Mouse (Mus musculus) embryo, embryonic 11 days (tissue): ENCODE data around the gene Uqcr10.
"Not testable (repeated sequence)": the region's sequence is repeated elsewhere in the genome, so short reads cannot be mapped to it uniquely, and the experiment has no call there.

Experiments used
- DNase-seq: peaks from one replicate; pipeline ENCODE4 v3.0.0-alpha.2; 2015

The Uqcr10 gene

DNA sequence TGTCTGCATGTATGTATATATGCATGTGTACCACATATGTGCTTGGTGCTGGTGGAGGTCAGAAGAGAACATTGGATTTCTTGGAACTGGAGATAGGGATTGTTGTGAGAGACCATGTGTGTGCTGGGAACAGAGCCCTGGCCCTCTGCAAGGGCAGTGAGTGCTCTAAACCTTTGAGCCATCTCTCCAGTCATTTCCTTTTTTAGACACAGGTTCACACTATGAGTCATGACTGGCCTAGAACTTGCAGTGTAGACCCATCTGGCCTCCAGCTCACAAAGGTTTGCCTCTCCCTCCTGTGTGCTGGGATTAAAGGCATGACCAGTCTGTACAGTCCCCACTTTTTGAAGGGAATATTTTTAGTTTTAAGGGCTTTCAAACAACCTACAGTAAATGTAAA is 8.7 kb upstream of the Uqcr10 start:
- no peak for DNase-seq

DNA sequence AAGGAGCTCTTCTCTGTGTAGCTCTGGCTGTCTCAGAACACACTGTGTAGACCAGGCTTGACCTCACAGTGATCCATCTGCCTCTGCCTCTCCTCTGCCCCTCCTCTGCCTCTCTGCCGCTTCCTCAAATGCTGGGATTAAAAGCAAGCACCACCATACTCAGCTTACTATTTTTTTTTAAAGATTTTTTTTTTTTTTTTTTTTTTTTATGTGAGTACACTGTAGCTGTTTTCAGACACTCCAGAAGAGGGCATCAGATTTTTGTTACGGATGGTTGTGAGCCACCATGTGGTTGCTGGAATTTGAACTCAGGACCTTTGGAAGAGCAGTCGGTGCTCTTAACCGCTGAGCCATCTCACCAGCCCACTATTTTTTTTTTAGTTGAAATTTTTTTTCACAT is 6.0 kb upstream of the Uqcr10 start:
- not testable (repeated sequence) for DNase-seq

DNA sequence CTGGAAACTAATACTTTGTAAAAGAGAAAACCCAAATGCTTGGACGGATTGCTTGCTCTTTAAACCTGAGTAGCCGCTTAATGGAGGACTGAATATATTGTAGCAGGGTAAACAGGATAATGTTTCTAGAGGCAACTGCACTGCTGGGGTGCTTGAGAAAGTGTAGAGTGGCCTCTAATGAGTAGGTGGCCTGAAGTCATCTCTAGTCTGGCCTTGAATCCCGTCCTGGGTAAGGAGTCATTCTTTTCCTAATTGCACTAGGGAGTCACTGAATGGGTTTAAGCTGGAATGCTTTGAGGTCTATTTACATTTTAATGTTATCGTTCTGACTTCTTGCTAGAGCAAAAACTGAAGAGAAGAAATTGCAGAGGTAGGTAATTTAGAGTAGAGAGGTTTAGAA is 1.0 kb upstream of the Uqcr10 start:
- DNase-seq: no peak

DNA sequence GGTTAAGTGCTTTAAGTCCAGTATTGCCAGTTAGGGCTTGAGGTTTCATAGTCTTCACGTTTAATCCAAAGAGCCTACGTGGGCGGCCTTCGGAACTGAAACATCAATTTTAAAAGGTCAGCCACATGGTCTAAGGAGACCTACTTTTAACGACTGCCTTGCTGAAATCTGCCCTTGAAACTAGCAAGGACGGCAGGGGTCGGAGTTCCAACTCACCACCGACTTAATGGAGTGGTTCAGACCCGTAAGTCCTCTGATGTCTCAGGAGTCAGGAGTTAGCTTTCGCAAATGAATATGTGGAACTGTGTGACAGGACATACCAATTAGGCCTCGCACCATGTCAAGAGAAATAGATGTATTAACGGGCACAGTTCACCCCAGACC is 462 bp downstream of the Uqcr10 start:
- DNase-seq: no peak

DNA sequence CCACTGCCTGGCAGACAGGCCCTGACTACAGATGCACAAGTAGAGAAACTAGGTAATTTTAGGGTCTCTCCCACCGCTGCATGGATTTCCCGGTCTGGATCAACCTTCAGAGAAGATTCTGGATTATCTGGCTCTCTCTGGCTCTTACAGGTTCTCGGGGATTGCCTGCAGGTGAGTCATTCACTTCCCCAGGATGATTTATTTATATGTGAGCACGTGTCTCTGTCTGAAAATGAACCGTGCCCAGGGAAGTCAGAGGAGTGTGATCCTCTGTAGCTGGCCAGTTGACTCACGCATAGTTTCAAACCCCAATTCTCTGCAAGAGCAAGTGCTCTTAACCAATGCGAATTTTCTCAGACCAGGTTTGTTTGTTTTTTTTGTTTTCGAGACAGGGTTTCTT is 3.4 kb downstream of the Uqcr10 start:
- DNase-seq: no peak

DNA sequence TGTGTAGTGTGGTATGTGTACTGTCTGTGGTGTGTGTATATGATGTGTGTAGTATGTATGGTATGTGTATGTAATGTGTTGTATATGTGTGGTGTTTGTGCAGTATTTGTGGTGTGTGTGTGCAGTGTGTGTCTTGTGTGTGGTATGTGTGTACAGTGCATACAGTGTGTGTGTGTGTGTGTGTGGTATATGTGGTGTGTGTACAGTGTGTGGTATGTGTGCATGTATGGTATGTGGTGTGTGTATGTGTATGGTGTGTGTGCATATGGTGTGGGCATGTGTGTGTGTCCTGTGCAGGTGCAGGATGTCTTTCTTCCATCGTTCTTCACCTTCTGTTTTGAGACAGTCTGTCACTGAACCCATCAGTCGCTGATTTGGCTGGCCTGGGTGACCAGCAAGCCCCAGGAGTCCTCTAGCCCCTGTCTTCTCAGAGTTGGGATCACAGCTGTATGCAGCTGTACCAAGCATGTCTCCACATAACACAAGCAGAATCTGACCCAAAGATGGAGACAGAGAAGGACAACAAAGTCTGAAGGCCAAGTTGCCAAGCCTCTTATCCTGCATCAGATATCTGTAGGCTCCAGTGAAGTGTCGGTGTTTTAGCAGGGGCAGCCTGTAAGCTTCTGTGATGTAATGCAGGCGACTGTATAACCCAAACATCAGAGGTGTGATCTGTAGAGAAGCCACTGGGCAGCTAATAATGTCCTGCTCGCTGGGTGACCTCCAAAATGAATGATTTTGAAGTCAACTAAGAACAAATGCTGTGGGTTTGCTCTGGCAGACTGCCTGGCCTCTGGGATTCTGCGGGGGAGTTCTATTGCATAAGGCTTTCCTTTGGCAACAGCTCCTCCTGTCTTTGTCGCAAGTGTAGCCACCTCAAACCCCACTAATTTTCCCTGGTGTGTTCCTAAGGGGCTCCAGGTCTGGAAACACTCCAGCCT is 6.8 kb downstream of the Uqcr10 start:
- no peak for DNase-seq

DNA sequence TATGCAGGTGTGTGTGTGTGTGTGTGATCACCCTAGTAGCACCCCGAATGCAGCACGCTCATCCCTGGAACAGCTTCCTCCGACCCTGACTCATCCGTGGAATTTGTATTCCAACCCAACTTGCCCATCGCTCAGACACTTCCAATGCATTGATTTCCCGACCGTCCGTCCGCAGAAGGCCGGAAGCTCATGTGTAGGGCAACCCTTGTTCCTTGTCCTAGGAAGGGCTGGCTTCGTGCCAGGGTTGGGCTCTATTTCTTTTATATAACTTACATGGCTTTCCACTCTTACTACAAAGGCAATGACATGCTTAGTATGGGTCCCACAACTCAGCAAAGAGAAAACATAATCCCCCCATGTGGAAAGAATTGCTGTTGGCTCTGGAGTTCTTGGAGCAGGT is 12.0 kb downstream of the Uqcr10 start:
- no peak for DNase-seq

DNA sequence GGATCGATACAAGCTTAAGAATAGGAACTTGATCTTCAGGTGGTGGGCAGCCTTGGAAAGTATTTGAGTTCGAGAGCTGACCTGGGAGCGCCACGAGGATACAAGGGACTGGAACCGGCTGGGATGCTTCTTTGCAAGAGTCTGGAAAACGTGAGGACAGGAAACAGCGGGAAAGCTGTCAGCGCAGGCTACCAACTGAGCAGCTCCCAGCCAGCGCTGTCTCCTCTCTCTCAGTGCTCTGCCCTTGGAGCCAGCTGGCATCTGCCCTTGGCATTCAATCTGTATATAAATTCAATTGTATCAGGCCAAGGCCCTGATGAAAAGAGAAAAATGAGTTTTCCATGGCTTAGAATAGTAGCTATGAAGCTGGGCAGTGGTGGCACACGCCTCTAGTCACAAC is 12.9 kb downstream of the Uqcr10 start:
- no peak for DNase-seq

DNA sequence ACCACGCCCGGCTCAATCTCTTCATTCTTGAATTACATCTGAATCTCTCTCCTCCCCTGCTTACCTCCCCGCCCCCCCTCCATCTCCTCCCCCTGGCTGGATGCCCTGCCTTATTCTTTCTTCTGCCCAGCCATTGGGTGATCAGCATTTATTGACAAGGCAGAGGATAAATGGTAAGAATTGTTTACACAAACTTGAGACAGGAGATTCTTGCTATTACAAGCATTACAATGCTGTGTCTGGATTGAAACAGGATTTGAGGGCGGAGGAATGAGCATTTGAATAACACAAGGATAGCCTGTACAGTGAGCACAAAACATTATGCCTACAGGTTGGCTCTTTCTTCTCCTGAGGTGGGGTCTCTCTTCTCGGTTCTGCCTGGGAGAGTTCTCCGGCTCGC is 13.8 kb downstream of the Uqcr10 start:
- no peak for DNase-seq

DNA sequence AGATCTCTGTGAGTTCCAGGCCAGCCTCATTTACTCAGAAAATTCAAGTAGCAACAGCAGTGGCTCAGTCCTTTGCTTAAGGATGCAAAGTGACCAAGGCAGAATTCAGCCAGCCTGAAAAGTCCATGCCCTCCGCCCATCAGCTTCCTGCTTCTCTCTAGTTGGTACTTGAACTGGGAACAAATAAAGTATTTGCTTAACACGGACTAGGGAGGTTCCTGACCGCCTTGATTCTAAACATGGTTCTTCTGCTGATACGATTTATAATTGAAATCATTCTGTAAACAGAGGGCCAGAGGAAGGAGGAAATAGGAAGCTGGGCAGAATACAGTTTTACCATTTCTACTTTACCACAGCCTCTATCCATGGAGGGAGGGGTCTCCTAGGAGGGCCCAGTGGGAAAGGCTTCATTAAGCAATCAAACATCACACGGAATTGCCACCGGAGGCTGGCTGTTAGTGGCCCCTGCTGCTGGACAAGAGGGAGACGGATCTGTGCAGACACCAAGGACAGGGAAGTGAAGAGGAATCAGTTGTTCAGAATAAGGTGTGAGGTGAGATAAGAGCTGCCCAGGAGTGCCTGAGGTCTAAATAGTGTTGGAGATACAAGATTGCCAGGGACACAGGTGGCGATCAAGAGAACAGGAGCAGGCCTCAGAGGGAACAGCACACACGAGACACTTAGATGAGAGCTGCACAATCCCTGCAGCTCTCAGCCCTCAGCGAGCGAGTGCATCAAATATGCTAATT is 15.3 kb downstream of the Uqcr10 start:
- DNase-seq: no peak

DNA sequence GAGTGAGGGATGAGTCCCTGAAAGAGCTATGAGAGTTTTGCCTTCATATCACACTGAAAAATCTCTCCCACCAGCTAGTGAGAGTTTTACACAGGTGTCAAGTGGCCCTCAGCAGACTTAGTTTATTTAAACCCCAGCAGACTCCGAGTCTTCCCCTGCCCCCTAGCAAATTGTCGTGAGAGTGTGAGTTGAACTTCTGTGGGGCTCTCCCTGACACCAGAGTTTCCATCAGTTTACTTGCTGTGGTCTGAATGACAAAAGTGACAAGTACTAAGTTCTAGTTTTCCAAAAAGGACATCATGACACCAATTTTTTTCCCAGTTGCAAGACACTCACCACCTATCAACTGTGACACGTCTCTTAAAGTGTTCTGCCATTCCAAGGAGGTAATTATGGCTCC is 16.3 kb downstream of the Uqcr10 start:
- no peak for DNase-seq

DNA sequence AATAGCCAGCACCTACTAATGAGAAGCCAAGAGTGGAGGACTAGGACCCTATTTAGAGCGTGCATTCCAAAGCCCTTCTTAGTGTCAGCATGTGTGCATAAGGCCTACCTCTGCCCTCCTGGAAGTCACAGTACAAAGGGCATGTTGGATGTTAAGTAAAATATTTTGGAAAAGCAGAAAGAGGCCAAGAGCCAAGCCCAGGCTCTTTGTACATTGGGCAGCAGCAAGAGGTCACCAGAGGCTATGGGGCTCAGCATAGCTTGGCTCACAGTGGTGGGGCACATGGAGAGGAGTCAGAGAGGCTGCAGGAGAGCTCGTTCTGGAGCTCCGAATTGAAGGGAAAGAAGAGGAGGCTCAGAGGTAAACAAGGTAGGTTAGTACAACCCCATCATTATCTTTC is 17.1 kb downstream of the Uqcr10 start:
- DNase-seq: no peak

DNA sequence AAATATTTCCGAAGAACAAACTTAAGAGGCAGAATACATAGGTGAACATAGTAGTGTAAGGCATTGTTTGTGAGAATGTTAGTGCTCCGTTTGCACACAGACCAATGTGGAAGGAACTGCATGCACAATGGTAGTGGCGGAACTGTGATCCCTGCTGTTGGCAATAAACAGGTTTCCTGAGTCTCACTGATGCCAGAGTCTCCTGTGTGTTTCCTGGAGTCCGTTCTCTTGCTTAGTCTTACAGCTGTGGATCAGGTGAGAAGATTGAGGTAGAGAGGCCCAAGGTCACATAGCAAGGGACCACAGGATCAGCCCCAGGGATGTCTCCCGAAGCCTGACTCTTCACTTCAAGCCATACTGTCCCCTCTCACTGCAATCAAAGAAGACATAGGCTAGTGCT is 18.6 kb downstream of the Uqcr10 start:
- no peak for DNase-seq

DNA sequence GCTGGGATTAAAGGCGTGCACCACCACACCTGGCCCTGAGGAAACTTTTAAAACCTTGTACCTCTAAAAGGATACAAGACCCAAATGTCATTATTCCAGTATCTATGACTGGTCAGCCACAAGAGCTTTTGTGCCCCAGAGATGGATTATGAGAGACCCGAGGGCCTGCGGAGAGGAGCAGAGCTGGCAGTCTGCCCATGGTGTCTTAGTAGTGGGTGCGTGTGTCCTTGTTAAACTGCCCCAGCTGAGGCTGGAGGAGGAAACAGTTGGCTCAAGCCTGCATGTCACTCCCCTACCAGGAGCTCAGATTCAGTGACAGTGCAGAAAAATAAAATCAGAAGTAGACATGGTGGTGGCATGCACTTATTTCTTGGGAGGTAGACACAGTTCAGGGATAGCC is 19.1 kb downstream of the Uqcr10 start:
- no peak for DNase-seq

DNA sequence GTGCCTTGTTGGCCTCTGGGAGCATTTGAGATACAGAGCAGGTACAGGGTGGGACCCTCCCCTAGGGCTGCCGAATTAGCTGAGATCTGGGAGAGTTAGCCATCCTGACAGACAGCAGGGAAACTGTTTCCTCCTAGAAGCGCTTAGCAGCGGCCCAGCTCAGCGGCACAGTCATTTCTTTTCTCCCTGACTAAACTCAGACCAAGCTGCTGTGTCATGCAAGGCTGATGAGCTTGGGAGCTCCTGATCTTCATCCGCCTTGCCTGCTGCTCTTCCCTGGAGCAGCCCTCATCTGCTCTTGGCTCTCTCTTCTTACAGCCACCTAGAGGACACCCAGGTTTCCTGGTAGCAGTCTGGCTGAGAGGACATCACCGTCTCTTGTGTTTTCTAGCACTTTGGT is 20.0 kb downstream of the Uqcr10 start:
- no peak for DNase-seq

DNA sequence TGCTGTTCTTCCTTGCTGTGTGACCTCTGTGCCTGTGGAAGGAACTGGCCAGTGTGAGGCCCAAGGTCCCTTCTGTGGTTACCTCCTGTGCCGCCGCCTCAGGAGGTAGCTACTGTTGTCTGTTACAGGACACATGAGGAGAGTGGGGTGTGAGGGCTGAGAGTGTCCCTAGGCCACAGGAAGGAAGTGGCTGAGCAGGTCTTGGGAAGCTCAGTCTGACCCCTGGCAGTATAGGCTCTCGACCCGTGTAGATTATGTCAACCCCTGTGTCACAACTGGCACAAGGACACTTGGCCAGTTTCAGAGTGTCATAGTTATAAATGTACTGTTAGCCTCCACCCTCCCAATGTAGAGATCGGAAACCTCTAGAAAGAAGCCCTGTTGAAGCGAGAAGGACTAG is 20.6 kb downstream of the Uqcr10 start:
- no peak for DNase-seq

DNA sequence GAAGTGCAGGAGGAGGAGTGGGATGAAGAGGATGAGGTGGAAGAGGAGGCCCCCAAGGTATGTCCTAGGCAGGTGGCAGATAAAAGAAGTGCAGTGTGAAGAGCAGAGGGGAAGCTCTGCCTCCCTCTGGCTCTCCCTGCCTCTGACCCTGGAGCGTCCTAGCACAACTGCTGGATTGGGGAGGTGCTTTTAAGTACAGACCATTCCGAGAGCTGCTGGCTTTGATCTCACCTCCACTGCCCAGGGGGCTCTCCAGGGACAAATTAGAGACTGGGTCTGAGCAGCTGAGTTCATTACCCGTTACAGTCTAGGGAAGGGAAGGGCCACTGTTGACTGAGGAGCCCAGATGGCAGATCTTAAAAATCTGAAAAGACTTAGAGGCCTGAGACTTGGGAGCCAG is 24.0 kb downstream of the Uqcr10 start:
- no peak for DNase-seq

DNA sequence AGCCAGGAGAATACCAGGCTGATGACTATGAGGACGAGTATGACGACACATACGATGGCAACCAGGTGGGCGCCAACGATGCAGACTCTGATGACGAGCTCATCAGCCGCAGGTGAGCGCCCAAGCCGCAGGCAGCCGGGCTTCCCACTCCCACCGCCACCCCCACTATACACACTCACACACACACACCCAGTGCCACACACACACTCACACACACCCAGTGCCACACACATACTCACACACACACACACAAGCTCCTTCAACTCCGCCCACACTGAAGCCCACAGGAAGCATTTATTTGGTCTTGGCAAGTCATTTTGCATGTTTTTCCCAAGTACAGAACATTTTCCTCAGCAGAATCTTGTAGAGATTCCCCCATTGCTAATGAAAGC is 24.7 kb downstream of the Uqcr10 start:
- no peak for DNase-seq

DNA sequence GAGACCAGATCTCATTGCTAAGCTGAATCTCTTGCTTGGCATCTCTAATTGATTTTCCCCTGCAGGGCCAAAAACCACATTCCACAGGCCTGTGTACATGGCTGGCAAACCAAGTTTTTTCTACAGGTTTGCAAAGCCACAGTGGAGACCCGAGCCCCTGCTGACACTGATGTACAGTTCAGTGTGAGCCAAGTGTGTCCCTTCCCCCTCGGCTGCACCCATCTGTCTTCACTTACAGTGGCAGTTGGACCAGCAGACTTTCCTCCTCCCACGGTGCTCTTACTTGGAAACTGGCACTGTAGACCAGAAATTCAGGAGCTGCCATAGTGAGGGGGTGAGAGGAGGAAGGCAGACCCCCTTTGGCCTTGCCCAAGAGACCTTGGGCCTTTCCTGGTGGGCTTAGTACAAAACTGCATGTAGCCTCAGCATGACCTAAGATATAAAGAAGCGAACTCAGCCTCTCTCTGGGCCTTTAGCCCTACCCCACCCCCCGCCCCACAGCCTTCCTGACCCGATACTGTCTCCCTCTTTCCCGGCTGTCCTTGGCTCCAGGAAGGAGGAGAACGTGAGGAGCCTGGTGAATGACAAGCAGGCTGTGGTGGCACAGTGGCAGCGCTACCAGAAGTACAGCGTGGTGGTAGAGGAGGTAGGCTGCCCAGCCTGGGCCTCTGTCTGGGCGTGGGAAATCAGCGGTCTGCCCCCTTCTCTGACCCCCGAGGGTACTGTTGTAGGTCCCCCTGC is 25.3 kb downstream of the Uqcr10 start:
- DNase-seq: peak; percentile 14

DNA sequence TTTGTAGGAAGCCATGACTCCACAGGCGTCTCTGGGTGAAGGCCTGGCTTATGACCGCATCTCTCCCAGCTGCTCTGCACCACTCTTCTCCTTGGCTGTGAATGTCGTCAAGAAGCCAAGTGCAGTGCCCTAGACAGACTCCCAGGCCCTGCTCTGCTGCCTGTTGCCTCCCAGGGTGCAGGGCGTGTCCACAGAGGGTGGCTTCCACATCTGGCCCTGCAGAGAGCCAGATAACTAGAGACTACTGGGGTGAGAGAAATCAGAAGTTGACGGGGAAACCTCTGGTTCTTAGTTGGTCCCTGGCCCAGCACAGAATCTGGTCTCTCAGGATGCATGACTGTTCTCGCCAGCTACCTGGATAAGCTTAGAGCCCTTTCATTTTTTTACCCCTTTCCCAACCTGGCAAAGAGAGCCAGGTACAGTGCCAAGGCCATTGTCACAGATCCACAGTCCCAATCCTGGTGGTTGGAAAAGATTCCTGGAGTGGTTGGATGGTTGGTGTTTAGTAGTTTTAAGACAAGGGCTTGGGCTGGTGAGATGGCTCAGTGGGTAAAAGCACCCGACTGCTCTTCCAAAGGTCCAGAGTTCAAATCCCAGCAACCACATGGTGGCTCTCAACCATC is 26.8 kb downstream of the Uqcr10 start:
- DNase-seq: no peak

DNA sequence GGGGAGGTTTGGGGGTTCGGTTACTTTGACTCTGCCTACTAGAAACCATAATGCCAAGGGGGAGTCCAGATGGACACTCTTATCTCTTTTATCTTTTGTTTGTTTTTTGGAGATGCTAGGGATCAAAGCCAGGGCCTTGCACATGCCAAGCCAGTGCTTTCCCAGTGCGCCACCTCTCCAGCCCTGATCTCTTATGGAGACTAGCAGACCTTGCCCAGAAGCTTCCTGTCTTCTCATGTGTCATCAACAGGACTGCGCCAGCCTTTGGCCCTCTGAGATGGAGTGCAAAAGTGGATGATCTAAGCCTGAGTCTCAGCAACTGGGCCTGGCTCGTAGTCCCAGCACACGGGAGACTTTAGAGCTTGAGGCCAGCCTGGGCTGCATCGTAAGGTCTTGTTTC is 28.4 kb downstream of the Uqcr10 start:
- no peak for DNase-seq

DNA sequence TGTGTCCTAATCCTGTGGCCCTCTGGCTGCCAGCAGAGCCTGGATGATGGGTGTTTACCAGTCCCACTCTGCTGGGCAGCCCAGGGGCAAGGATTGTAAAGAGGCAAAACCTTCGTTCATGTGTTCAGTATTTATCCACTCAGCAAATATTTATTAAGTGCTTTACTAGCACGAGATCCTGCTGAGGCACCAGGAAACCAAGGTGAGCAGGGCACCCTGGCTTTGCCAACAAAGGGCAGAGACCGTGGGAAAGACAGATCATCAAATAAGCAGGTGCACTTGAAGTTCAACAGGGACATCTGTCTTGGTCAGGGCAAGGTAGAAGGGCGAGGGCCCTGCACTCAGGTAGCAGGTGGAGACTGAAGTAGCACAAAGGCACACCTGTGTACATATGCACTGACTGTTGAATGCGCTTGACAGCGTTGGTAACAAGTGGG is 29.0 kb downstream of the Uqcr10 start:
- no peak for DNase-seq

DNA sequence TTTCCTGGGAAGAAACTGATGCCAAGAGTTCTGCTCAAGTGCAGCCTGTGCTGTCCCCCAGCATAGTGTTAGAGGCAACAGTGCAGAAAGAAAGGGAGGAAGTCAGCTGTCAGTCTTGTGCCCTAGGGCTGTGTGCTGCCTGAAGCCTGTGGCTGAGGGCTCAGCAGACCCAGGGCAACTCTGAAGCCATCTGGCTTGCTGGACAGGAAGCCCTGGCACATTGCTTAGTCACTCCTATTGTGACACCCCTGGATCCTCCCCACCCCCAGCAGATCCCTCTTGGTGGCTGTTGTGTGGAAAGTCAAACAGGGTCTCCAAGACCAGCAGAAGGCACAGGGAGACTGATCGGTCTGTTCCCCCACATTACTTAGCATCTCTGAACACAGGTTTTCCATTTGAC is 29.5 kb downstream of the Uqcr10 start:
- no peak for DNase-seq
